ENCODE assay signal across 26 mouse cellular contexts in genomic region chr14:64517584-64518195, GRCm38 (mm10).
DNase-seq lines count a peak whose midpoint lies in the region; TF ChIP-seq lines count a peak whose summit lies in the region.
"Had no signal": no experiment of that assay in that cellular context is flagged by ENCODE, and none has a peak within 500 bp of the region (broad histone marks: within the 10 kb centered on the region; RNA-seq: fewer than 3 reads in every experiment).

No protein-coding gene starts in this region.

- no peak for TF ChIP-seq CTCF in layer of hippocampus, adult 2 months (conservative IDR thresholded peaks at IDR 0.05)
- no peak for TF ChIP-seq CTCF in cortical plate, adult 2 months (IDR thresholded peaks at IDR 0.05; ENCODE audit: extremely low read depth, insufficient read depth, low read length)

- H3K4me3 ChIP-seq in layer of hippocampus, adult 2 months = no peak overlapping the region
- no peak overlapping the region for H3K4me3 ChIP-seq in cortical plate, adult 2 months (ENCODE audit: insufficient read depth, low read length)
- H3K4me3 ChIP-seq: embryonic facial prominence, embryonic 10.5 days; embryonic facial prominence, embryonic 13.5 days; erythroblast, embryonic 14.5 days; forebrain, embryonic 12.5 days; forebrain, embryonic 15.5 days; gastrocnemius, adult 2 months; heart, adult 2 months; heart, embryonic 10.5 days; heart, embryonic 13.5 days; hindbrain, embryonic 13.5 days; intestine, embryonic 15.5 days had no signal

- DNase-seq in adrenal gland, adult (ENCODE audit: inconsistent age in 2 of 2, low spot score in 1 of 2) = peak; percentile 5 to 52
- no peak for DNase-seq in adrenal gland, adult 2 months
- DNase-seq in layer of hippocampus, adult 2 months (ENCODE audit: low spot score in 2 of 2) = no peak
- DNase-seq in layer of hippocampus, postnatal 25 days (ENCODE audit: extremely low spot score in 1 of 2, low spot score in 1 of 2) = no peak
- DNase-seq in A20 (ENCODE audit: low read depth, low spot score) = peak; percentile 59
- DNase-seq in retina, postnatal 1 day = no peak
- DNase-seq: adrenal gland, postnatal 10 days; adrenal gland, postnatal 36 days; B cell, adult 2 months; cerebellum, adult 11 months; cerebellum, adult 9-11 months; embryo, embryonic 11 days; gastrocnemius, adult 2 months; gastrocnemius, postnatal 14 days; heart, adult 2 months; heart, postnatal 14 days had no signal

- H3K27ac ChIP-seq in layer of hippocampus, adult 2 months = peak overlapping the region; percentile 60
- H3K27ac ChIP-seq in cortical plate, adult 2 months (ENCODE audit: insufficient read depth, low read length) = 0 out of 2 replicates have a peak overlapping the region, but pooled peaks have one; percentile 7
- H3K27ac ChIP-seq: embryonic facial prominence, embryonic 10.5 days; embryonic facial prominence, embryonic 13.5 days; forebrain, embryonic 12.5 days; forebrain, embryonic 15.5 days; gastrocnemius, adult 2 months; heart, adult 2 months; heart, embryonic 10.5 days; heart, embryonic 13.5 days; hindbrain, embryonic 13.5 days; intestine, embryonic 15.5 days had no signal

- no peak for TF ChIP-seq POLR2A in cortical plate, adult 2 months (IDR thresholded peaks at IDR 0.05; ENCODE audit: extremely low read depth, insufficient read depth, low read length)

- H3K4me1 ChIP-seq in cortical plate, adult 2 months (ENCODE audit: control insufficient read depth, insufficient read depth, low read length) = peaks cover 5% of the 10 kb centered on the region; the same call in 1 of the 2 replicates
- H3K4me1 ChIP-seq: embryonic facial prominence, embryonic 13.5 days; forebrain, embryonic 12.5 days; heart, embryonic 13.5 days; hindbrain, embryonic 13.5 days; intestine, embryonic 15.5 days had no signal

Comparison
In these comparisons a context has a peak if more than half of its experiments do, and no peak if none do; other contexts are left out.
1. DNase-seq: peak in adrenal gland, adult (2 of 2) and A20 (single experiment); none in adrenal gland, adult 2 months (single experiment), layer of hippocampus, adult 2 months (0 of 2), layer of hippocampus, postnatal 25 days (0 of 2) and retina, postnatal 1 day (single experiment).